Mouse (Mus musculus): ENCODE measurements around the gene Spred1. TPM values are rescaled to one million over a fixed set of nuclear protein-coding genes. Genes with fewer than 3 reads are reported as not detected.

Gene Spred1
- polyA plus RNA-seq (2015; fragmentation: Nextera tagmentation; extraction: Ambion mirVana): 5.8 and 5.9 TPM in 2 replicates

GRCm38 (mm10) chr2:117121212-117121983, at the start of gene Spred1:
Spred1 (plus strand) TSS chr2:117121374.
- Histone ChIP-seq H3K4me3 (ENCODE audit: low read depth, low read length) (peak within 1 kb of the TSS; percentile 90), H3K36me3 (ENCODE audit: control insufficient read depth, insufficient read depth, low read length) (no peaks in the 10 kb centered on the region), H3K9me3 (ENCODE audit: control insufficient read depth, low read length) (no peaks in the 10 kb centered on the region), H3K9ac (ENCODE audit: low read length) (peak within 1 kb of the TSS; percentile 97), H3K27ac (replicated peaks) (peak within 1 kb of the TSS; percentile 99), H3K4me1 (replicated peaks; ENCODE audit: control insufficient read depth, insufficient read depth) (no peaks in the 10 kb centered on the region), H3K4me2 (replicated peaks; ENCODE audit: low read depth) (peak within 1 kb of the TSS; percentile 69), H3K27me3 (ENCODE audit: control insufficient read depth, insufficient read depth, low read length) (no peaks in the 10 kb centered on the region)
- TF ChIP-seq EP300 (optimal IDR thresholded peaks at IDR 0.05): no peak
- TF ChIP-seq CTCF (IDR thresholded peaks at IDR 0.05; ENCODE audit: low read depth): no peak
- ATAC-seq (ENCODE audit: low FRiP score, low TSS enrichment) (peak; percentile 11), DNase-seq (ENCODE audit: low spot score) (peak; percentile 39)
- WGBS: under 1% methylated on average over 74 of the region's 99 CpGs

- no peak overlapping the region for H3K27ac ChIP-seq (replicated peaks)
These were observed 49.6 kb upstream of the Spred1 start for GRCm38 (mm10) chr2:117071596-117071995.

GRCm38 (mm10) chr2:117078711-117079110, 42.5 kb upstream of the Spred1 start:
- Histone ChIP-seq H3K9ac (ENCODE audit: low read length) (no peak overlapping the region), H3K27me3 (ENCODE audit: control insufficient read depth, insufficient read depth, low read length) (no peaks in the 10 kb centered on the region), H3K4me2 (replicated peaks; ENCODE audit: low read depth) (no peak overlapping the region), H3K36me3 (ENCODE audit: control insufficient read depth, insufficient read depth, low read length) (no peaks in the 10 kb centered on the region), H3K9me3 (ENCODE audit: control insufficient read depth, low read length) (no peaks in the 10 kb centered on the region), H3K27ac (replicated peaks) (no peak overlapping the region), H3K4me1 (replicated peaks; ENCODE audit: control insufficient read depth, insufficient read depth) (no peaks in the 10 kb centered on the region), H3K4me3 (ENCODE audit: low read depth, low read length) (no peak overlapping the region)
- no peak for DNase-seq (ENCODE audit: low spot score)
- ATAC-seq (ENCODE audit: low FRiP score, low TSS enrichment): no peak
- WGBS: 49% methylated on average over 2 of the region's 2 CpGs
- TF ChIP-seq CTCF (IDR thresholded peaks at IDR 0.05; ENCODE audit: low read depth) (no peak), EP300 (optimal IDR thresholded peaks at IDR 0.05) (no peak)

More at GRCm38 (mm10) chr2:117071596-117071995, 49.6 kb upstream of the Spred1 start:
- H3K36me3 ChIP-seq (ENCODE audit: control insufficient read depth, insufficient read depth, low read length): no peaks in the 10 kb centered on the region
- DNase-seq (ENCODE audit: low spot score) (no peak), ATAC-seq (ENCODE audit: low FRiP score, low TSS enrichment) (no peak)
- H3K4me1 ChIP-seq (replicated peaks; ENCODE audit: control insufficient read depth, insufficient read depth): no peaks in the 10 kb centered on the region
- no peaks in the 10 kb centered on the region for H3K9me3 ChIP-seq (ENCODE audit: control insufficient read depth, low read length)
- no peak overlapping the region for H3K4me2 ChIP-seq (replicated peaks; ENCODE audit: low read depth)
- 73% methylated on average over 3 of the region's 3 CpGs for WGBS
- H3K27me3 ChIP-seq (ENCODE audit: control insufficient read depth, insufficient read depth, low read length): no peaks in the 10 kb centered on the region
- TF ChIP-seq EP300 (optimal IDR thresholded peaks at IDR 0.05) (no peak), CTCF (IDR thresholded peaks at IDR 0.05; ENCODE audit: low read depth) (no peak)
- no peak overlapping the region for H3K4me3 ChIP-seq (ENCODE audit: low read depth, low read length)
- no peak overlapping the region for H3K9ac ChIP-seq (ENCODE audit: low read length)

GRCm38 (mm10) chr2:117079621-117080020, 41.6 kb upstream of the Spred1 start:
- WGBS: 80% methylated on average over 5 of the region's 5 CpGs
- no peak for TF ChIP-seq CTCF (IDR thresholded peaks at IDR 0.05; ENCODE audit: low read depth)
- no peak for TF ChIP-seq EP300 (optimal IDR thresholded peaks at IDR 0.05)
- Histone ChIP-seq H3K27ac (replicated peaks) (no peak overlapping the region), H3K36me3 (ENCODE audit: control insufficient read depth, insufficient read depth, low read length) (no peaks in the 10 kb centered on the region), H3K4me1 (replicated peaks; ENCODE audit: control insufficient read depth, insufficient read depth) (no peaks in the 10 kb centered on the region), H3K27me3 (ENCODE audit: control insufficient read depth, insufficient read depth, low read length) (no peaks in the 10 kb centered on the region), H3K9ac (ENCODE audit: low read length) (no peak overlapping the region), H3K4me2 (replicated peaks; ENCODE audit: low read depth) (no peak overlapping the region), H3K9me3 (ENCODE audit: control insufficient read depth, low read length) (no peaks in the 10 kb centered on the region), H3K4me3 (ENCODE audit: low read depth, low read length) (no peak overlapping the region)
- ATAC-seq (ENCODE audit: low FRiP score, low TSS enrichment) (no peak), DNase-seq (ENCODE audit: low spot score) (no peak)

GRCm38 (mm10) chr2:117086002-117086765, 35.0 kb upstream of the Spred1 start:
- ATAC-seq (ENCODE audit: low FRiP score, low TSS enrichment) (peak; percentile 61; the same call in 1 of the 2 replicates), DNase-seq (ENCODE audit: low spot score) (no peak)
- no peak overlapping the region for H3K4me3 ChIP-seq (ENCODE audit: low read depth, low read length)
- WGBS: 31% methylated on average over 12 of the region's 12 CpGs
- H3K27me3 ChIP-seq (ENCODE audit: control insufficient read depth, insufficient read depth, low read length): no peaks in the 10 kb centered on the region
- peak overlapping the region; percentile 61 for H3K27ac ChIP-seq (replicated peaks)
- H3K9ac ChIP-seq (ENCODE audit: low read length): no peak overlapping the region
- no peaks in the 10 kb centered on the region for H3K4me1 ChIP-seq (replicated peaks; ENCODE audit: control insufficient read depth, insufficient read depth)
- no peak for TF ChIP-seq CTCF (IDR thresholded peaks at IDR 0.05; ENCODE audit: low read depth)
- no peak for TF ChIP-seq EP300 (optimal IDR thresholded peaks at IDR 0.05)
- H3K36me3 ChIP-seq (ENCODE audit: control insufficient read depth, insufficient read depth, low read length): no peaks in the 10 kb centered on the region
- no peaks in the 10 kb centered on the region for H3K9me3 ChIP-seq (ENCODE audit: control insufficient read depth, low read length)
- H3K4me2 ChIP-seq (replicated peaks; ENCODE audit: low read depth): no peak overlapping the region

Measured in stomach, postnatal 0 days (tissue).